Comparison of ENCODE assay signal across 11 mouse cellular contexts in genomic region chr11:90616431-90616830, GRCm38 (mm10). TPM values are rescaled to one million over a fixed set of nuclear protein-coding genes. Genes with fewer than 3 reads are reported as not detected.
DNase-seq lines count a peak whose midpoint lies in the region; ATAC-seq and TF ChIP-seq lines count a peak whose summit lies in the region.
"Had no signal": no experiment of that assay in that cellular context is flagged by ENCODE, and none has a peak within 500 bp of the region (broad histone marks: within the 10 kb centered on the region; RNA-seq: fewer than 3 reads in every experiment).

No protein-coding gene starts in this region.

- no peaks in the 10 kb centered on the region for H3K36me3 ChIP-seq in hindbrain, postnatal 0 days (ENCODE audit: insufficient read depth, low read length)
- no peaks in the 10 kb centered on the region for H3K36me3 ChIP-seq in hindbrain, embryonic 16.5 days (ENCODE audit: control insufficient read depth, insufficient read depth, low read length)

- no peaks in the 10 kb centered on the region for H3K9me3 ChIP-seq in hindbrain, postnatal 0 days (ENCODE audit: low read length)
- no peaks in the 10 kb centered on the region for H3K9me3 ChIP-seq in hindbrain, embryonic 16.5 days (ENCODE audit: control insufficient read depth, low read length)
- H3K9me3 ChIP-seq: liver, embryonic 13.5 days had no signal

- H3K4me3 ChIP-seq in hindbrain, postnatal 0 days (ENCODE audit: low read length): no peak overlapping the region
- H3K4me3 ChIP-seq in hindbrain, embryonic 16.5 days (ENCODE audit: low read length): no peak overlapping the region
- H3K4me3 ChIP-seq: liver, embryonic 13.5 days had no signal

- DNase-seq in hindbrain, postnatal 0 days (ENCODE audit: low spot score): peak; percentile 73
- DNase-seq in A20 (ENCODE audit: low read depth, low spot score) (peak; percentile 38), MEL-GATA-1-ER (ENCODE audit: extremely low read depth, low read depth) (peak; percentile 15)
- peak; percentile 49 for DNase-seq in induced T-regulatory cell, adult 2 months (ENCODE audit: low read depth)
- DNase-seq in ovary, adult 18-20 months (ENCODE audit: low spot score): no peak
- DNase-seq in adrenal gland, postnatal 36 days: no peak
- DNase-seq: cerebellum, postnatal 36 days; gastrocnemius, postnatal 25 days; liver, embryonic 13.5 days had no signal

- no peaks in the 10 kb centered on the region for H3K27me3 ChIP-seq in hindbrain, postnatal 0 days (ENCODE audit: insufficient read depth, low read length)
- H3K27me3 ChIP-seq in hindbrain, embryonic 16.5 days (replicated peaks; ENCODE audit: control insufficient read depth, insufficient read depth, low read length): no peaks in the 10 kb centered on the region
- H3K27me3 ChIP-seq: liver, embryonic 13.5 days had no signal

- no peak overlapping the region for H3K27ac ChIP-seq in hindbrain, postnatal 0 days
- H3K27ac ChIP-seq in hindbrain, embryonic 16.5 days (ENCODE audit: low read depth, low read length): no peak overlapping the region
- H3K27ac ChIP-seq: liver, embryonic 13.5 days had no signal

- no peaks in the 10 kb centered on the region for H3K4me1 ChIP-seq in hindbrain, postnatal 0 days (ENCODE audit: insufficient read depth, low read length)
- H3K4me1 ChIP-seq in hindbrain, embryonic 16.5 days (ENCODE audit: control insufficient read depth, insufficient read depth, low read depth, low read length): no peaks in the 10 kb centered on the region
- H3K4me1 ChIP-seq: liver, embryonic 13.5 days had no signal

- no peak overlapping the region for H3K9ac ChIP-seq in hindbrain, postnatal 0 days (replicated peaks; ENCODE audit: low read length)
- no peak overlapping the region for H3K9ac ChIP-seq in hindbrain, embryonic 16.5 days (ENCODE audit: low read depth, low read length)
- H3K9ac ChIP-seq: liver, embryonic 13.5 days had no signal

- ATAC-seq in hindbrain, postnatal 0 days: no peak
- no peak for ATAC-seq in hindbrain, embryonic 16.5 days
- ATAC-seq: activated CD4-positive, CD25-positive, alpha-beta regulatory T cell, adult 4 months had no signal

- no peak overlapping the region for H3K4me2 ChIP-seq in hindbrain, postnatal 0 days (ENCODE audit: low read depth, low read length)
- no peak overlapping the region for H3K4me2 ChIP-seq in hindbrain, embryonic 16.5 days (ENCODE audit: low read length)
- H3K4me2 ChIP-seq: liver, embryonic 13.5 days had no signal

- TF ChIP-seq CTCF in hindbrain, postnatal 0 days (IDR thresholded peaks at IDR 0.05; ENCODE audit: low read depth): peak; percentile 70

RNA-seq across cellular contexts. Expression of gene Stxbp4, which starts 21.5 kb away (rescaled TPM):
- total RNA-seq in hindbrain, postnatal 0 days (2014; rRNA removed): 9.1 and 15.2 TPM in 2 replicates
- polyA plus RNA-seq in hindbrain, postnatal 0 days (2015; fragmentation: Nextera tagmentation; extraction: Ambion mirVana): 9.9 and 11.0 TPM in 2 replicates
- 14.4 and 18.6 TPM in 2 replicates for polyA plus RNA-seq in hindbrain, embryonic 16.5 days (2015; fragmentation: Nextera tagmentation; extraction: Ambion mirVana)
- 10 to 100 TPM in 1 of 2 experiments, 1 to 10 TPM in 1; 9.1 to 11.4 TPM for total RNA-seq in adrenal gland, postnatal 36 days (2021)

RNA-seq across cellular contexts. Expression of gene Cox11, which starts 21.5 kb away (rescaled TPM):
- total RNA-seq in hindbrain, postnatal 0 days (2014; rRNA removed): 22.9 and 40.1 TPM in 2 replicates
- 37.1 and 40.3 TPM in 2 replicates for polyA plus RNA-seq in hindbrain, postnatal 0 days (2015; fragmentation: Nextera tagmentation; extraction: Ambion mirVana)
- polyA plus RNA-seq in hindbrain, embryonic 16.5 days (2015; fragmentation: Nextera tagmentation; extraction: Ambion mirVana): 36.9 and 38.8 TPM in 2 replicates
- total RNA-seq in adrenal gland, postnatal 36 days (2021): 10 to 100 TPM; 18.6 to 18.8 TPM

Comparison
In these comparisons a context has a peak if more than half of its experiments do, and no peak if none do; other contexts are left out.
1. DNase-seq: peak in hindbrain, postnatal 0 days (single experiment), A20 (single experiment), MEL-GATA-1-ER (single experiment) and induced T-regulatory cell, adult 2 months (single experiment); none in ovary, adult 18-20 months (single experiment) and adrenal gland, postnatal 36 days (0 of 2).